Mouse (Mus musculus): Measurements from ENCODE around the gene Elk1.

The Elk1 gene

GRCm38 (mm10) chrX:20950191-20950880 is at the start of gene Elk1:
TSS of gene Elk1 (minus strand) at chrX:20950608.
- peak; percentile 85 to 86 for DNase-seq

DNA sequence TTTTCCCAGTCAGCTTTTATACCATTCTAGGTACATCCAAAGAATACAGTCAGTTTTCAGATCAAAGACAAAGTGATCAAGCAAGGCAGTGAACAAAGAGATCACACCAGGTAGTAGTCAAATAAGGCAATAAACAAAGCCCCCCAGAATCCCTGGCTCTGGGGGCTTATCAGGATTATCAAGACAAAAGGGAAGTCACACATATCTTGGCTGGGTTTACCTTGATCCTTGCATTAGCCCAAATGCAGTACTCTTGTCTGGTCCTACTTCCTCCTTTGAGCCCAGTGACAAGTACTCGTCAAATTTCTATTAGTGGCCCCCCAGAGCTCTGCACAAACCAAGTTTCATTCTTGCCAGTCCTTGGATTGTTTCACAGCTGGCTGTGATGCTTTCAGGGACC is 30.5 kb upstream of the Elk1 start:
- DNase-seq = no peak

DNA sequence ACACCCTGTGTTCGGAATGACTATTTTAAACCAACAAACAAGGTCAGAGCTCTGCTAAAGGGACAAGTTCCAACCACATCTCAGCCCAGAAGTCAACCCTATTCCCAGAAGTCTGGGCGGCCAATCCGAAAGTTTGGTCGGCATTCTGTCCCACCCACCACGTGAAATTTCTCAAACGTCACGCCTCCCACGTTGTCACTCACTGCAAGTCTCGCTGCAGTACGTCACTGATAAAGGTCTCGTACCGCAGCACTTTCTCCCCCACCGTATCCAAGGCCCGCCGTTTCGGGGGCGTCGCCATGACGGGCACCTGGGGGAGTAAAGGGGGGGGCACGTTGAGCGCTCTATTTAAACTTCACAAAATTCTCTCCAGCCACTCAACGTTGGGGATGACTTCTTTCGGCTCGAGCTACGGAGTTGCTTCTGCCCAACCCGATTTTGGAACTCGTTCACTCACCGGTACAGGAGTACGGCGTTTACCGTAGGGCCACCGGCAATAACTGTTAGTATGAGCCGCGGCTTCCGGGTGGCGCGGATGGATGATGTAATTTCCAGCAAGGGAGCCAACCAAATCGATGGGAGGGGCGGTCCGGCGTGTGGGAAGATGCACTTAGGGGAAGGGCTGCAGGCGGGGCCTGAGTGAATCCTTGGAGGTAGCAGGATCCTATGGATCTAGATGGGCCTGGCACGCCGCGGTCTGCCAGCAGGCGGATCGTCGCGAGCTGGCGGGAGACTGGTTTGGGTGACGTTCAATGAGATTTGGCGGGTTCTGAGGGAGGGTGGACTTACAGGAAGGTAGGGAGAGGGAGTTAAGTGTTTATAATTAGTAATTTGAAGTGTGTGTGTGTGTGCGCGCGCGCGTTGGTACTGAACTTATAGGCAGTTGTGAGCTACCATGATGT is 11.3 kb upstream of the Elk1 start, which contains the start of gene Uxt:
Uxt (minus strand) TSS at position 541 of the 902 bp plus-strand sequence.
- peak; percentile 91 to 93 for DNase-seq

GRCm38 (mm10) chrX:20946055-20946454 is 4.4 kb downstream of the Elk1 start:
- DNase-seq = peak; percentile 74 to 78

DNA sequence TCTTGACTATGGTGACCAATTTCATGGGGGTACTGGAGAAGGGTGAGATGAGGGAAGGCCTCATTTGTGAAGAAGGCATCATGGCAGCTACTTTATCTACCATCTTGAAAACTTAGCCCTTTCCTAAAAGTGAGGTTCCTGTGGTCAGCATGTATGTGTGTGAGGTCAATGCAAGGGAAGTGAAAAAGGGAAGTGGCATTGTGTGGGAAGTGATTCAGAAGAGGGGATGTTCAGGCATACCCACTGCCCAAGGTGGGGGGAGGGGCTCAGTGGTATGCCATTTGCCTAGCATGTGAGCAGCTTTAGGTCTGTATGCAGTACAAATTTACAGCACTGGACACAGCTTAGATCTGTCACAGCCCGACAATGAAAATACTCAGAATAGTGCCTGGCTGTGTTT is 18.4 kb downstream of the Elk1 start:
- no peak for DNase-seq

DNA sequence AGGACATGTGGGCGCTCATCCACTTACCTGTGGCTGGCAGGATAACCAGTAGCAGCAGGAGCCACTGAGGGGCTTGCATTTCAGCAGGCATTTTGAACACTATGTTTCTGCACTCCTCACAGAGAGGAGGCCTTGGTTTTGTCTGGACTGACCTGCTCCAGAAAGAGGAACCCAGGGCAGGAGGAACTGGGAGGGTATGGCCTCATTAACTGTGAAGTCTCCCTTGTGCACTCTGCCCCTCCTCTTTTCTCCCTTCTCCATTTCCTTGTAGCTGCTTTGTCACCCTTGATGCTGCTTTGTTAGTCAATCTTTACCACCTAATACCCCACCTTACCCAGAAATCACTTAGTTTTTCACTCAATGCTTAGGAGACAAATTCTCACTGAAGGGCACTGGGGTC is 19.0 kb downstream of the Elk1 start, which contains the start of gene Cfp:
Cfp (minus strand) TSS at position 192 of the 400 bp plus-strand sequence.
- no peak for DNase-seq

DNA sequence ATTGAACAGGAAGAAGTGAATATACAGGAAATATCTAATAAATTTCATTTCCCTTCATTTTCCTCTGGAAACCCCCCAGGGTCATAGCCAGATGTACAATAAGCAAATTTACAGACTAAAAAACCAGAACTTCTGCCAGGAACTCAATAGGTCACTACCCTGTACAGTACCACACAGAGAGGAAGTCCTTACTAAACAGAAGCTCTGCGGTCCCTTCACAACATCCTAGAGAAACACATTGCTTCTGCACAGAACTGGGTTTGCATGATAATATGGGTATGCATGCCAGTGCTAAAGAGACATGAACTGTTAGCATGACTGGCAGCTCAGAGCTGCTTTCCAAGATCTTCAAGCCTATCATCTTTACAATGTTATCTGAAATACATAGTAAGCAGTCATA is 20.5 kb downstream of the Elk1 start:
- no peak for DNase-seq

DNA sequence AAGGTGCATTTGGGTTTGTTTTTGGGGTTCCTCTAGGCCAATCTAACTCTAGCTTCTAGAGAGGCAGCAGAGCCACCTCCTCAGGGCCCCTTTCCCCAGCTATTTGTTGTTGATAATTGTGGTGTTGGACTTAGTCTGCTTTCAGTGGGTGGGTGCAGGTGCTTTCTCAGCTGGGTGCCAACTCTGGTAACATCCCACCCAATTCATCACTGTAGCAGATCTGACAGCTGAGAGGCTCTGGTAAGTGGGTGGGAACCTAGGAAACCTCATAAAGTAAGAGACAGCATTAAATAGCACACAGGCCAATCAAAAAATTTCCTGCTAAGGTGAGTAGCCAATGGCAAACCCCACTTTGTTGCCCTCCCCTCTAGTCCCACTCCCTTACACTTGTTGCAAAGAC is 25.4 kb downstream of the Elk1 start:
- no peak for DNase-seq

DNA sequence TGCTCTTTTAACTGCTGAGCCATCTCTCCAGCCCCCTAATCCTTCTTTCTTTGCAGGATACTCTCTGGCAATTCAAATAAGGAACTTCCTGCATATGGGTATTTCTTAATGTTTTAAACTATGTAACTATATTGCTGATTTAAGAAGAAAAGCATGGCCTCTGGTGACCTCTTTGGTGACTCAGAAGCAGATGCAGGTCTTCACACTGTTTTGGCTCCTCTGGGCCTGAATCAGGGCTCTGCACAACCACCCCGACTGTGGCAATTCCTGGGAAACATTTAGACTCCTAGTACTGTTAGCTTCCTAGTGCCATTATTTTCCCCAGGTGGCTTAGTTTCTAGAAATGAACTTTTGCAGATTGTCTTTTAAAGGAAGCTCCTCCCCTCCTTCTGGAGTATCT is 26.9 kb downstream of the Elk1 start:
- DNase-seq = no peak

DNA sequence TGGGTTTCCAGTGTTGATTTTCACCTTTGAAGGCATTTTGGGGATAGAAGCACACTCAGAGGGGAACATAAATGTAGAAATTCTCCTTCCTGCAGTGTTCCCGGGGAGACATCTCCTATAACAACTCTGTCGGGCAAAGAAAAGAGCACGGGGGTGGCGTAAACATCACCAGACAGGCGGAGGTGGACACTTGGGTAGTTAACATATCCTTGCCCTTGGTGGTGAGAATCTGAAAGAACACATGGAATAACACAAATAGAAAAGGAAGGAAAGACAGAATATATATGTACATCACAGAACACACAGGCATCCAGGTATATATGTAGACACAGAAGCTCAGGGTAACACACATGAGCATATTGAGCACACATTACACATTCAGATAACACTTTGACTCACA is 29.0 kb downstream of the Elk1 start:
- DNase-seq = peak in 1 of 2 experiments; percentile 21

DNA sequence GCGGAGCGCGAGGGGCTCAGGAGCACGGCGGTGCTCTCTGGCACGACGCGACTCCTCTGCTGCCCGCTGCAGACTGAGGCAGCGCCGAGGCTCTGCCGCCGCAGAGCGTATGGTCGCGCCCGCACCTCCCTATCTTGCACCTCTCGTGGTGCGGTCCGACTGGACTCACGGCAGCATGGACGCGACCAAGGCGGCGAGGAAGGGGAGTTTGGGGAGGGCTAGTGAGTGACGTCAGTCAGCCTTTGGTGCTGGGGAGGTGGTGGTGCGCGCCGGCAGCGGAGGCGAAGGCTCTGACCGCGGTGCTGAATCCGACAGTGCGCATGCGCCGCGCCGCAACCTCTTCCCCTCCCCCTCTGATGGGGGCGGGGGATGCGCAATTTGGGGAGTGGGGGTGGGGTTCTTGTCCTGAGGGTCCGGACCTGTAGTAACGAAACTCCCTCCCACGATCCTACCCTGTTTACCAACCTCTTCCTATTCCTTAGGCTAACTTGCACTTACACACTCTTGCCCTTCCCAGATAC is 29.5 kb downstream of the Elk1 start, which contains the start of gene Syn1:
Syn1 (minus strand) TSS at position 161 of the 521 bp plus-strand sequence.
- peak; percentile 87 to 91 for DNase-seq

GRCm38 (mm10) chrX:20920249-20920843 is 30.1 kb downstream of the Elk1 start:
- no peak for DNase-seq

- peak in 1 of 2 experiments; percentile 25 for DNase-seq
Measured at GRCm38 (mm10) chrX:20915075-20915474, 35.3 kb downstream of the Elk1 start.

DNA sequence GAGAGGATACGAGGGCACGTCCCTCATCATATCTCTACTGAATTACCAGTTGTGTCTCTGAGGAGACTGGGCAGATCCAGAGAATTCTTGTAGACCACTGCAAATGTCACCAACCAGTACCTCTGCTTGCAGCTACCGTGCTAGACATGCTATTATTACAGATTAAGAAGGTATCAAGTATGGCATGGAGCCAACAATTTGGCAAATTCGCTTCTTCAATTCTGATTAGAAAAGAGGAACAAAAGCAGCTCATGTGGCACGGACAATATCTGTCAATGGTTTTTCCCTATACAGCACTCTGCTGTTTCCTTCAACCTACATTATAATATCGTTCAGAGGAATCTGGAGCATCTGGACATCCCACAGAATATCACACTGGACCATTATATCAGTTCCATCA is 36.7 kb downstream of the Elk1 start:
- DNase-seq = no peak

DNA sequence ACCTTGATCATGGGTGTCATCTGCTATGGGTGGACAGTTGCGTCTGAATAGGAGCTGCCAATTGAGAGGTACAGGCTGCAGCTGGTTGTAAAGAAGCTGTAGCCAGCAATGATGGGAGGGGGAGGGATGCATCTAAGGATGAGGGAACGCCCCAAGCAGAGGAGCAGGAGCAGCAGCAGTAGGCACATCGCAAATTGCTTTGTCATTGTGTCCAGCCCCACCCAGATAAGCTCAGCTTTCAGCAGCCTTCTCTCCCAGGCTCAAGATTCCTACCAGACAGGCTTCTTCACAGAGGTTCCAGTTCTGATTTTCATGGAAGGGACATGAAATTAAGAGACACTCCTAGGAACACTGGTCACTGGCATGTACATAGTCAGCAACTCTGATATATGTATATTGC is 40.3 kb downstream of the Elk1 start:
- DNase-seq = no peak
